Mouse (Mus musculus) small intestine, adult 10 weeks (tissue): ENCODE data around the gene Arrdc2. TPM values are rescaled to one million over a fixed set of nuclear protein-coding genes. Genes with fewer than 3 reads are reported as not detected.

Experiments used
- polyA plus RNA-seq: library from polyadenylated mRNA; stranded (reverse); fragments of 350-450 nt; fragmentation: Illumina TruSeq; extraction: RNeasy Lipid Tissue Mini Kit (QIAGEN cat#74804); gene quantifications from one replicate; pipeline ENCODE4 v1.2.3, GENCODE M21; 2014; ENCODE audit warnings: low replicate concordance

Gene Arrdc2
- polyA plus RNA-seq: not detected

GRCm38 (mm10) chr8:70839408-70840351 lies at the start of gene Arrdc2:
TSS of gene Arrdc2 (minus strand) at chr8:70839720.

GRCm38 (mm10) chr8:70873364-70873985 lies 34.0 kb upstream of the Arrdc2 start, which contains the start of gene Ccdc124:
TSS of gene Ccdc124 (minus strand) at chr8:70873935.

GRCm38 (mm10) chr8:70862824-70863641 lies 23.5 kb upstream of the Arrdc2 start, which contains the start of gene Kcnn1:
TSS of gene Kcnn1 (minus strand) at chr8:70863258.

GRCm38 (mm10) chr8:70808239-70808638 lies 31.3 kb downstream of the Arrdc2 start, which contains the start of gene Il12rb1:
TSS of gene Il12rb1 (plus strand) at chr8:70808449.

GRCm38 (mm10) chr8:70804481-70805206 lies 34.9 kb downstream of the Arrdc2 start, which contains the start of gene Mast3:
TSS of gene Mast3 (minus strand) at chr8:70805054.

Other genes starting within 250 kb of the Arrdc2 start
- not detected for gene Isyna1, start 245.3 kb downstream of the Arrdc2 start, polyA plus RNA-seq
- not detected for gene Ssbp4, start 230.8 kb downstream of the Arrdc2 start, polyA plus RNA-seq
- not detected for gene Lrrc25, start 223.6 kb downstream of the Arrdc2 start, polyA plus RNA-seq
- not detected for gene Gdf15, start 207.3 kb downstream of the Arrdc2 start, polyA plus RNA-seq
- 22.3 TPM for gene Pgpep1, start 179.3 kb downstream of the Arrdc2 start, polyA plus RNA-seq
- not detected for gene Lsm4, start 166.5 kb downstream of the Arrdc2 start, polyA plus RNA-seq
- gene Jund, start 140.8 kb downstream of the Arrdc2 start, polyA plus RNA-seq: 15.4 TPM
- not detected for gene Iqcn, start 136.3 kb downstream of the Arrdc2 start, polyA plus RNA-seq
- gene Gm3336, start 121.2 kb downstream of the Arrdc2 start, polyA plus RNA-seq: 3.4 TPM
- gene Pde4c, start 116.0 kb downstream of the Arrdc2 start, polyA plus RNA-seq: not detected
- gene Rab3a, start 85.0 kb downstream of the Arrdc2 start, polyA plus RNA-seq: 0.97 TPM
- 0.48 TPM for gene Mpv17l2, start 78.8 kb downstream of the Arrdc2 start, polyA plus RNA-seq
- gene Pik3r2, start 63.0 kb downstream of the Arrdc2 start, polyA plus RNA-seq: 0.45 TPM
- 1.1 TPM for gene Mast3, start 34.7 kb downstream of the Arrdc2 start, polyA plus RNA-seq
- gene Il12rb1, start 31.3 kb downstream of the Arrdc2 start, polyA plus RNA-seq: not detected
- gene Kcnn1, start 23.5 kb upstream of the Arrdc2 start, polyA plus RNA-seq: not detected
- gene Ccdc124, start 34.2 kb upstream of the Arrdc2 start, polyA plus RNA-seq: not detected
- not detected for gene Slc5a5, start 53.0 kb upstream of the Arrdc2 start, polyA plus RNA-seq
- 7.8 TPM for gene Rpl18a, start 57.7 kb upstream of the Arrdc2 start, polyA plus RNA-seq
- 0.85 TPM for gene Map1s, start 66.2 kb upstream of the Arrdc2 start, polyA plus RNA-seq